Mouse (Mus musculus): ENCODE data around the gene Prn. TPM values are rescaled to one million over a fixed set of nuclear protein-coding genes. Genes with fewer than 3 reads are reported as not detected.

Prn gene
- 0.12 TPM in 1 of 2 replicates, not detected in the other for polyA plus RNA-seq (2015; fragmentation: Nextera tagmentation; extraction: Ambion mirVana)

DNA sequence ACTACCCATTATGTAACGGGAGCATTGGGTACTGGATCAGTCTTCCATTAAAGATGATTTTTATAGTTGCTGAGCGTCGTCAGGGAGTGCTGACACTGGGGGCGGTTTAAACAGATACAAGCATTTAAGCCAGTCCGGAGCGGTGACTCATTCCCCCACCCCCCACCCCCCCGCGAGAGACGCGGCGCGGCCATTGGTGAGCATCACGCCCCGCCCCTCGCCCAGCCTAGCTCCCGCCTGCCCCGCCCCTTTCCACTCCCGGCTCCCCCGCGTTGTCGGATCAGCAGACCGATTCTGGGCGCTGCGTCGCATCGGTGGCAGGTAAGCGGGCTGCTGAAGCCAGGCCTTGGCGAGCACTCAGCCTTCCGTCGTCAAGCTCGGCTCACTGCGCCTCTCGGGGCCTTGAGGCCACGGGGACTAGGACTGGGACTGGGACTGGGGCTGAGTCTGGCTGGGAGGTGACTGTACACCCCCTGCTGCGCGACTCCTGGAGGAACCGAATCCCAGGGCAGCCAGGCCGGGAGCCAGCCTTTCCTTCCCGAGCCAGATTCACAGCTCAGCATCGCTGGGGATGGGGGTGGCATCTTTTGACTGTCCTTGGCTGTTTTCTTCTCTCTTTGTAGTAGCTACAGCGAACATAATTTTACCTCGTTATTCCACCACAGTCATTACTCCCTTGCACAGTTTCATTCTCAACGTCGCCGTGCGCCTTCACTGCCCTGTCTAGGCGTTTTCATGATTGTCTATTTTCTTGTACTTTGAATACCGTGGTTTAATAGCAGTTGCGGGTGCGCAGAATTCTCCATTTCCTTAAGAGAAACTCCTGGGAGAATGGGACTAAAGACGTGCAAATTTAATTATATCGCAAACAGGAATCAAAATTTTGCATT lies at the start of gene Prn, which contains the start of gene Prnp:
Gene Prn, plus strand, starts transcription at position 275 of the 890 bp plus-strand sequence.
Gene Prnp, plus strand, starts transcription at position 246 of the 890 bp plus-strand sequence.
- Histone ChIP-seq H3K4me1 (replicated peaks) (peaks cover 65% of the 10 kb centered on the region), H3K9ac (peak within 1 kb of the TSS; percentile 88), H3K27ac (replicated peaks) (peak within 1 kb of the TSS; percentile 85), H3K4me2 (peak within 1 kb of the TSS; percentile 79), H3K4me3 (replicated peaks) (peak within 1 kb of the TSS; percentile 72), H3K27me3 (no peaks in the 10 kb centered on the region), H3K36me3 (replicated peaks) (peaks cover 7% of the 10 kb centered on the region; the same call in 1 of the 2 replicates), H3K9me3 (replicated peaks) (no peaks in the 10 kb centered on the region)
- 4% methylated on average over 52 of the region's 52 CpGs for WGBS (ENCODE audit: insufficient replicate concordance)
- peak; percentile 84 for ATAC-seq (ENCODE audit: insufficient read depth)

DNA sequence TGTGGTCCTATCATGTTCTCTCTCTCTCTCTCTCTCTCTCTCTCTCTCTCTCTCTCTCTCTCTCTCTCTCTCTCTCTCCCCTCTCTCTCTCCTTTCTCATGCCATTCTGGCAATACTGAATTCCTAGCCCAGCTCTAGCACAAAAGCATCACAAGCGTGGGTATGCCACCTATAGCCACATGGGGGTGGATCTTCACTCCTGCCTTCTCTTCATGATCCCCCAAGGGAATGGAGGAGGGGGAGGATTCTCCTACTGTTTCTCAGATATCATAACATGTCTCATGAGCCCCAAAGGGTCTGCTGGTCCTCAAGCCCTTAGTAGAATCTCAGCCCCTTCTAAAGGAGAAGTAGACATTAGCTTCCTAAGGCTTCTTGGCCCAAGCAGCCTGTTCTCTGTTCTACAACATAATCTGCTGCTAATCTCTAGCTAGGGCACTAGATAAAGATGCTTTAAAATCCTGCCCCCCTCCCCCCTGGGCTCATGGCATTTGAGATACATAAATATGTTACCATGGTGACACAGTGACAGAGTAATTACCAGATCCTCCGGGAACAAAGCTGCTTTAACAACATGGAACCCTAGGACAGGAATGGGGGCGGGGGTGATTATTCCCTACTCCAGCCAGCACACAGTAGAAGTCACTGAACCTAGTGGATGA lies 47.0 kb upstream of the Prn start:
- no peak for ATAC-seq (ENCODE audit: insufficient read depth)
- Histone ChIP-seq H3K4me1 (replicated peaks) (peaks cover 31% of the 10 kb centered on the region), H3K27ac (replicated peaks) (no peak overlapping the region), H3K4me2 (no peak overlapping the region), H3K4me3 (replicated peaks) (no peak overlapping the region), H3K27me3 (peaks cover 12% of the 10 kb centered on the region; the same call in 1 of the 2 replicates), H3K9me3 (replicated peaks) (no peaks in the 10 kb centered on the region), H3K36me3 (replicated peaks) (no peaks in the 10 kb centered on the region), H3K9ac (no peak overlapping the region)
- 63% methylated on average over 3 of the region's 3 CpGs for WGBS (ENCODE audit: insufficient replicate concordance)

- peaks cover 31% of the 10 kb centered on the region for H3K4me1 ChIP-seq (replicated peaks)
- H3K9me3 ChIP-seq (replicated peaks): no peaks in the 10 kb centered on the region
- H3K4me3 ChIP-seq (replicated peaks): no peak overlapping the region
- H3K4me2 ChIP-seq: no peak overlapping the region
- WGBS (ENCODE audit: insufficient replicate concordance): 54% methylated on average over 3 of the region's 3 CpGs
- ATAC-seq (ENCODE audit: insufficient read depth): no peak
- H3K36me3 ChIP-seq (replicated peaks): no peaks in the 10 kb centered on the region
- H3K27ac ChIP-seq (replicated peaks): no peak overlapping the region
- H3K27me3 ChIP-seq: peaks cover 10% of the 10 kb centered on the region; the same call in 1 of the 2 replicates
- H3K9ac ChIP-seq: no peak overlapping the region
These were observed 46.3 kb upstream of the Prn start for GRCm38 (mm10) chr2:131863472-131863871.

- H3K4me2 ChIP-seq: no peak overlapping the region
- H3K27me3 ChIP-seq: peaks cover 2% of the 10 kb centered on the region; the same call in 1 of the 2 replicates
- no peaks in the 10 kb centered on the region for H3K36me3 ChIP-seq (replicated peaks)
- ATAC-seq (ENCODE audit: insufficient read depth): peak; percentile 72; the same call in 1 of the 2 replicates
- H3K27ac ChIP-seq (replicated peaks): peak overlapping the region; percentile 55; the same call in 1 of the 2 replicates
- WGBS (ENCODE audit: insufficient replicate concordance): 26% methylated on average over 2 of the region's 2 CpGs
- no peaks in the 10 kb centered on the region for H3K9me3 ChIP-seq (replicated peaks)
- H3K4me3 ChIP-seq (replicated peaks): no peak overlapping the region
- no peak overlapping the region for H3K9ac ChIP-seq
- H3K4me1 ChIP-seq (replicated peaks): peaks cover 31% of the 10 kb centered on the region
These were observed 45.4 kb upstream of the Prn start for GRCm38 (mm10) chr2:131864262-131864796.

DNA sequence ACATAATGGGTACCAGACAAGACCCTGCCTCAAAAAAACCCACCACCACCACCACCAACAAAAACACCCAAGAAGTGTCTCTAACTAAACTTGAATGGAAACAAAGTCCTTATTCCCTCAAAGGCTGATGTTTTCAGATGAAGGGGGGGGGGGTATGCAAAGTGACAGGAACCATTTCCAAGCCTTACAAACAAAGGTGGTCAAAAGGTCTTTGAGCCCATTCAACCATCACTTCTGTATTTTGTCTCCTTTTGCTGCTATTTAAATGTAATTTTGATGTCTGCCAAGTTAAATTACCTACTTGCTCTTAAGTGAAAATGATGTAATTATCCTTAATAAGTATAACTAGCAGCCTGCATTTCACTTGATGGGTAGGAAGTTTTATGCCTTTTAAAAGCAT lies 43.1 kb upstream of the Prn start:
- ATAC-seq (ENCODE audit: insufficient read depth): no peak
- Histone ChIP-seq H3K4me3 (replicated peaks) (no peak overlapping the region), H3K27me3 (peaks cover 4% of the 10 kb centered on the region; the same call in 1 of the 2 replicates), H3K9ac (no peak overlapping the region), H3K9me3 (replicated peaks) (no peaks in the 10 kb centered on the region), H3K4me2 (no peak overlapping the region), H3K27ac (replicated peaks) (no peak overlapping the region), H3K4me1 (replicated peaks) (peaks cover 31% of the 10 kb centered on the region), H3K36me3 (replicated peaks) (no peaks in the 10 kb centered on the region)

DNA sequence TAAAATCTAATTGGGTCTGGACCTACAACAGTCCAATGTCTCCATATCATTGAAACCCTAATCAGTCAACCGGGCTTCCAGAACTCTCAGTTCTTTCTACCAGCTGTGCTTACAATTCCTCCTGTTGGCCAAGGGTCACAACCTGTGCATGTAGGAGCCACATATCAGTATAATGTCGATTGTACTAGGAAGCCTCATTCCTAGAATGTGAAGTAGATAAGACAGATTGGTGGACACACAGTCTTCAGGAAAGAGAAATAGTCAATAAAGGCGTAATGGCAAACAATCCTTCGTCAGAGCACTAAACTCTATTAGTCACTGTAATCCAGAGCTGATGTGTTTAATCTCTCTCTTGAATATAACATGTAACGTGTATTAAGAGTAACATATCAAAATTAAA lies 40.8 kb upstream of the Prn start:
- no peak overlapping the region for H3K4me3 ChIP-seq (replicated peaks)
- 66% methylated on average over 5 of the region's 5 CpGs for WGBS (ENCODE audit: insufficient replicate concordance)
- no peaks in the 10 kb centered on the region for H3K9me3 ChIP-seq (replicated peaks)
- H3K27me3 ChIP-seq: peaks cover 6% of the 10 kb centered on the region; the same call in 1 of the 2 replicates
- H3K27ac ChIP-seq (replicated peaks): no peak overlapping the region
- peaks cover 18% of the 10 kb centered on the region for H3K4me1 ChIP-seq (replicated peaks)
- no peak overlapping the region for H3K9ac ChIP-seq
- ATAC-seq (ENCODE audit: insufficient read depth): no peak
- H3K36me3 ChIP-seq (replicated peaks): no peaks in the 10 kb centered on the region
- H3K4me2 ChIP-seq: no peak overlapping the region

GRCm38 (mm10) chr2:131873376-131873775 lies 36.4 kb upstream of the Prn start:
- no peaks in the 10 kb centered on the region for H3K36me3 ChIP-seq (replicated peaks)
- H3K9ac ChIP-seq: no peak overlapping the region
- H3K27ac ChIP-seq (replicated peaks): no peak overlapping the region
- no peak for ATAC-seq (ENCODE audit: insufficient read depth)
- H3K4me3 ChIP-seq (replicated peaks): no peak overlapping the region
- no peaks in the 10 kb centered on the region for H3K4me1 ChIP-seq (replicated peaks)
- 46% methylated on average over 1 of the region's 1 CpGs for WGBS (ENCODE audit: insufficient replicate concordance)
- H3K9me3 ChIP-seq (replicated peaks): no peaks in the 10 kb centered on the region
- no peak overlapping the region for H3K4me2 ChIP-seq
- peaks cover 11% of the 10 kb centered on the region for H3K27me3 ChIP-seq

DNA sequence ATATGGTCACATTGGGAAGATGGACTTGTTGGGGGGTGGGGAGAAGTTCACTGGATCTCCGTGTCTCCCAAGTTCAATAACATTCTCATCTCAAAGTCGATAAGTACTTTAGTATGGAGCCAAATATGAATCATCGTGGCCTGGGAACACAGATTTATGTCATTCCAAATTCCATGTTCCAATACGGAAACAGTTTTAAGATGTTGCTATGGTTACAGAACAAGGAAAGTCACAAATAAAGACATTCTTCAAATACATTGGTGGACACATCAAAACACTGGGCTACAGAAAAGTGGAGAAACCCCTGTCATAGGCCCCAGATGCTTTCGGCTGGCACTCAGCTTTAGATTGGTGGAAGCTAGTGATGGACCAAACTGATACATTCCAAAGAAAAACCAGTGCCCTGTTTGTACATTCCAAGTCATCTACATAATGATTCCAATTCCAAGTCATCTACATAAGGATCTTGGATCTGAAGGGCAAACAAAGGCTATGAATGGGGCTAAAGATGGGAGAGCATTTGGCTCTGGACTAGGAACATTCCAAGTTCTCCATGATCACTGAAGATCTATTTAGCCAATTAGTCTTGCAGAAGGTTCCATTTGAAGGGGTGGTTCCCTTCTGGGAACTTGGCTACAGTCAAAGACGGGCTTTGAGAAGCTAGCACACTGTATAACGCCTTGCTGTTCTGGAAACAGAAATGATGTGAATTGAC lies 33.0 kb upstream of the Prn start:
- Histone ChIP-seq H3K27ac (replicated peaks) (no peak overlapping the region), H3K4me3 (replicated peaks) (no peak overlapping the region), H3K36me3 (replicated peaks) (no peaks in the 10 kb centered on the region), H3K4me1 (replicated peaks) (no peaks in the 10 kb centered on the region), H3K9me3 (replicated peaks) (no peaks in the 10 kb centered on the region), H3K4me2 (no peak overlapping the region), H3K9ac (no peak overlapping the region), H3K27me3 (peaks cover 11% of the 10 kb centered on the region)
- ATAC-seq (ENCODE audit: insufficient read depth): no peak
- WGBS (ENCODE audit: insufficient replicate concordance): 66% methylated on average over 7 of the region's 7 CpGs

DNA sequence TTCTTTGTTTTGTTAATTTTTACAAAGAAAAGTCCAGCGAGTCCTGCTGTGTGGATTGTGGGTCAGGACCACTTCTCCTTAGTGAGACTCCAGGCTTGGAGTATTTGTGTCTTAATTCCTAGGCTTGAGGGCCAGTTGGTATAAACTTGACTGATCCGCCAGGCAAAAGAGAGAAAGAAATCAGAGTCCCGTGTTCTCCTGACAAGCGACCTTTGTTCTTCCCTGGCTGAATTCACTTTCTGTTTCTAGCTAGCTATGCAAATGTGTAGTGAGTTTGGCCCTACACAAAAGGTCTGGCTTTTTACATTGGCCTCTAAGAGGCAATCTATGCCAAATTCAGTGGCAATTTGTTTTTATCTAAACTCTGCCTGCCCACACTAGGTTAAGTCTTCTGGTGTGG lies 28.0 kb upstream of the Prn start:
- Histone ChIP-seq H3K36me3 (replicated peaks) (no peaks in the 10 kb centered on the region), H3K9ac (no peak overlapping the region), H3K27me3 (peaks cover 30% of the 10 kb centered on the region), H3K4me2 (no peak overlapping the region), H3K9me3 (replicated peaks) (no peaks in the 10 kb centered on the region), H3K4me3 (replicated peaks) (no peak overlapping the region), H3K27ac (replicated peaks) (no peak overlapping the region), H3K4me1 (replicated peaks) (no peaks in the 10 kb centered on the region)
- 53% methylated on average over 4 of the region's 4 CpGs for WGBS (ENCODE audit: insufficient replicate concordance)
- ATAC-seq (ENCODE audit: insufficient read depth): no peak

DNA sequence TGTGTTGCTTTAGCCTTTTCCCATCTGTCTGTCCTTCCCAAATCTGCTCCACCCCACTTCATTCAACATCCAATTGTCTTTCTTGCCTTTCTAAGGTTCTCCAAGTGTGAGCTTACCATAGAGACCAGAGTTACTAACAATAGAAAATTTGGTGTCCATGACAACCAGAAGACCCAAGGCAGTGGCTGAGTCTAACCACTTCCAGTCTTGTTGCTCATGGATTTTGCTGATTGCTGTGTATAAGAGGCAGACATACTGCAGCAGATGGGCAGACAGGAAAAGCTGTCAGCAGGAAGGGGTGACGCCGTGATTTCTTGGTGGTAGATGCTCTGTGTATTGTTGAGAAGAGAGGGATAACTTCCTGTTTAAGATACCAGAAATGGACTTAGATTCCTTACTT lies 26.6 kb upstream of the Prn start:
- WGBS (ENCODE audit: insufficient replicate concordance): 14% methylated on average over 2 of the region's 2 CpGs
- Histone ChIP-seq H3K4me3 (replicated peaks) (no peak overlapping the region), H3K4me2 (no peak overlapping the region), H3K36me3 (replicated peaks) (no peaks in the 10 kb centered on the region), H3K27me3 (peaks cover 42% of the 10 kb centered on the region), H3K4me1 (replicated peaks) (0 out of 2 replicates have a peak, but pooled peaks cover 2% of the 10 kb centered on the region), H3K27ac (replicated peaks) (no peak overlapping the region), H3K9ac (no peak overlapping the region), H3K9me3 (replicated peaks) (no peaks in the 10 kb centered on the region)
- ATAC-seq (ENCODE audit: insufficient read depth): no peak
